In the genomic region with DNA sequence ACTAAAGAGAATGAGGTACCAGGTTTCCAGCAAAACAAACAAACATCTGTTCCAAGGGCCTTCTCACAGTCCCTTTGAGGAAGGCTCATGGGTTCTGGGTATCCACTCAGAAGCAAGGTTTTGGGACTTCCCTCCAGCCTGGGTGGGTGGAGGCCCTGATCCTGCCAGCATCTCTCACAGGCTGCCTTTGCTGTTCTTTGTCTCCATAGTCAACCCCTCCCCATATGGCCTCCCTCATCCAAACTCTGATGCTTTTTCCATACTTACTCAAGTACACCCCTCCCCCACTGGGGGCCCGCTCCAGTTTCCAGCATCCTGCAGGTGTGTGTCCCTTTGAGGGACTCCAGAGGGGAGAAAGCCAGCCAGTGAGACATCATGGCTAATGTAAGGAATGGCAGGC, we compare ENCODE assay signal across 16 mouse cellular contexts. TPM values are rescaled to one million over a fixed set of nuclear protein-coding genes. Genes with fewer than 3 reads are reported as not detected.
A peak's percentile ranks its signal among the peaks of the same experiment; 100 is the strongest.
DNase-seq lines count a peak whose midpoint lies in the region; ATAC-seq and TF ChIP-seq lines count a peak whose summit lies in the region.
"Had no signal": no experiment of that assay in that cellular context is flagged by ENCODE, and none has a peak within 500 bp of the region (broad histone marks: within the 10 kb centered on the region; RNA-seq: fewer than 3 reads in every experiment).

No protein-coding gene starts in this region.

- TF ChIP-seq CTCF in heart, adult 2 months (IDR thresholded peaks at IDR 0.05) = no peak
- TF ChIP-seq CTCF in left cerebral cortex, adult 2 months (IDR thresholded peaks at IDR 0.05) = no peak

- peak overlapping the region; percentile 85; the same call in 1 of the 2 replicates for H3K27ac ChIP-seq in heart, embryonic 10.5 days
- no peak overlapping the region for H3K27ac ChIP-seq in heart, adult 2 months
- no peak overlapping the region for H3K27ac ChIP-seq in midbrain, embryonic 10.5 days (replicated peaks)
- H3K27ac ChIP-seq in midbrain, embryonic 13.5 days = no peak overlapping the region
- H3K27ac ChIP-seq in embryonic facial prominence, embryonic 13.5 days = peak overlapping the region; percentile 99
- H3K27ac ChIP-seq in limb, embryonic 13.5 days = peak overlapping the region; percentile 95
- H3K27ac ChIP-seq in left cerebral cortex, adult 2 months = no peak overlapping the region
- H3K27ac ChIP-seq: forebrain, embryonic 12.5 days had no signal

- no peak for DNase-seq in heart, embryonic 10.5 days (ENCODE audit: low spot score)
- no peak for DNase-seq in heart, adult 2 months
- no peak for DNase-seq in midbrain, embryonic 10.5 days (ENCODE audit: low spot score)
- no peak for DNase-seq in left cerebral cortex, adult 2 months (ENCODE audit: extremely low spot score in 1 of 2, low spot score in 2 of 2)
- no peak for DNase-seq in left cerebral cortex, adult 18-20 months (ENCODE audit: low spot score in 2 of 2)
- DNase-seq: cerebellum, adult 8-10 months; gastrocnemius, postnatal 10 days; kidney, adult 18-20 months; kidney, postnatal 14 days; liver; liver, postnatal 0 days; thymus, postnatal 25 days had no signal

- H3K36me3 ChIP-seq in heart, embryonic 10.5 days = peaks cover 9% of the 10 kb centered on the region
- no peaks in the 10 kb centered on the region for H3K36me3 ChIP-seq in heart, adult 2 months (ENCODE audit: control insufficient read depth, insufficient read depth, low read length)
- peaks cover 8% of the 10 kb centered on the region for H3K36me3 ChIP-seq in midbrain, embryonic 10.5 days
- peaks cover 5% of the 10 kb centered on the region for H3K36me3 ChIP-seq in midbrain, embryonic 13.5 days
- peaks cover 7% of the 10 kb centered on the region for H3K36me3 ChIP-seq in embryonic facial prominence, embryonic 13.5 days
- H3K36me3 ChIP-seq in limb, embryonic 13.5 days = peaks cover 7% of the 10 kb centered on the region

- no peak for ATAC-seq in midbrain, embryonic 13.5 days
- ATAC-seq in embryonic facial prominence, embryonic 13.5 days (ENCODE audit: insufficient number of reproducible peaks, insufficient read depth, low FRiP score, low TSS enrichment, low read depth) = no peak
- ATAC-seq in limb, embryonic 13.5 days (ENCODE audit: low FRiP score, low read depth) = no peak
- ATAC-seq: liver, postnatal 0 days had no signal

- no peak for TF ChIP-seq POLR2A in heart, adult 2 months (IDR thresholded peaks at IDR 0.05; ENCODE audit: insufficient read depth, low read depth, low read length)

- intact Hi-C loops in heart, adult 2 months (cut with DNase I) = loop anchor here (2.0 to 5.0 kb wide), 2 partner anchors 17 to 111 kb away; partner anchors contain the start of genes Parp3 and Rrp9
- intact Hi-C loops in left cerebral cortex, adult 2 months (cut with DNase I) = loop anchor here (5.0 kb wide), 1 partner anchor 106 kb away; no protein-coding TSS in a partner anchor

- H3K9ac ChIP-seq in heart, adult 2 months (ENCODE audit: low read depth, low read length) = no peak overlapping the region
- H3K9ac ChIP-seq in midbrain, embryonic 13.5 days (replicated peaks) = no peak overlapping the region
- 0 out of 2 replicates have a peak overlapping the region, but pooled peaks have one; percentile 11 for H3K9ac ChIP-seq in embryonic facial prominence, embryonic 13.5 days
- peak overlapping the region; percentile 83; the same call in 1 of the 2 replicates for H3K9ac ChIP-seq in limb, embryonic 13.5 days
- H3K9ac ChIP-seq: forebrain, embryonic 12.5 days; liver, postnatal 0 days had no signal

- H3K9me3 ChIP-seq in heart, embryonic 10.5 days = no peaks in the 10 kb centered on the region
- no peaks in the 10 kb centered on the region for H3K9me3 ChIP-seq in midbrain, embryonic 10.5 days (replicated peaks)
- H3K9me3 ChIP-seq in midbrain, embryonic 13.5 days = no peaks in the 10 kb centered on the region
- H3K9me3 ChIP-seq in embryonic facial prominence, embryonic 13.5 days = no peaks in the 10 kb centered on the region
- H3K9me3 ChIP-seq in limb, embryonic 13.5 days = no peaks in the 10 kb centered on the region
- H3K9me3 ChIP-seq: forebrain, embryonic 12.5 days had no signal

- no peak for TF ChIP-seq EP300 in heart, adult 2 months (IDR thresholded peaks at IDR 0.05; ENCODE audit: insufficient read depth, low read depth, low read length)

- H3K79me2 ChIP-seq in heart, adult 2 months (replicated peaks; ENCODE audit: control insufficient read depth, insufficient read depth, low read length) = peaks cover 11% of the 10 kb centered on the region

- H3K4me3 ChIP-seq in heart, embryonic 10.5 days = no peak overlapping the region; the same call in 1 of the 2 replicates
- no peak overlapping the region for H3K4me3 ChIP-seq in heart, adult 2 months
- H3K4me3 ChIP-seq in midbrain, embryonic 10.5 days = 0 out of 2 replicates have a peak overlapping the region, but pooled peaks have one; percentile 7
- H3K4me3 ChIP-seq in midbrain, embryonic 13.5 days (replicated peaks) = no peak overlapping the region
- no peak overlapping the region for H3K4me3 ChIP-seq in embryonic facial prominence, embryonic 13.5 days
- peak overlapping the region; percentile 98 for H3K4me3 ChIP-seq in limb, embryonic 13.5 days
- no peak overlapping the region for H3K4me3 ChIP-seq in left cerebral cortex, adult 2 months

- H3K4me2 ChIP-seq in midbrain, embryonic 13.5 days (replicated peaks) = no peak overlapping the region
- H3K4me2 ChIP-seq in embryonic facial prominence, embryonic 13.5 days = peak overlapping the region; percentile 96; the same call in 1 of the 2 replicates
- H3K4me2 ChIP-seq in limb, embryonic 13.5 days (replicated peaks) = peak overlapping the region; percentile 95

- 40% methylated on average over 1 of the region's 1 CpGs for WGBS in heart, embryonic 10.5 days
- 65% methylated on average over 1 of the region's 1 CpGs for WGBS in heart, adult 2 months
- 50% methylated on average over 1 of the region's 1 CpGs for WGBS in midbrain, embryonic 10.5 days
- WGBS in midbrain, embryonic 13.5 days = 38% methylated on average over 1 of the region's 1 CpGs
- WGBS in embryonic facial prominence, embryonic 13.5 days = 52% methylated on average over 1 of the region's 1 CpGs
- 27% methylated on average over 1 of the region's 1 CpGs for WGBS in limb, embryonic 13.5 days

- no peaks in the 10 kb centered on the region; the same call in 1 of the 2 replicates for H3K27me3 ChIP-seq in heart, embryonic 10.5 days (ENCODE audit: insufficient read depth, poor library complexity, severe bottlenecking)
- no peaks in the 10 kb centered on the region for H3K27me3 ChIP-seq in heart, adult 2 months (ENCODE audit: control insufficient read depth, insufficient read depth, low read length)
- H3K27me3 ChIP-seq in midbrain, embryonic 10.5 days (ENCODE audit: low read depth, poor library complexity, severe bottlenecking) = peaks cover 15% of the 10 kb centered on the region
- H3K27me3 ChIP-seq in midbrain, embryonic 13.5 days = peaks cover 7% of the 10 kb centered on the region; the same call in 1 of the 2 replicates
- no peaks in the 10 kb centered on the region for H3K27me3 ChIP-seq in embryonic facial prominence, embryonic 13.5 days
- no peaks in the 10 kb centered on the region for H3K27me3 ChIP-seq in limb, embryonic 13.5 days

- peaks cover 47% of the 10 kb centered on the region for H3K4me1 ChIP-seq in heart, embryonic 10.5 days
- peaks cover 1% of the 10 kb centered on the region; the same call in 1 of the 2 replicates for H3K4me1 ChIP-seq in heart, adult 2 months (ENCODE audit: control insufficient read depth, insufficient read depth, low read length)
- peaks cover 46% of the 10 kb centered on the region for H3K4me1 ChIP-seq in midbrain, embryonic 10.5 days
- peaks cover 30% of the 10 kb centered on the region for H3K4me1 ChIP-seq in midbrain, embryonic 13.5 days (replicated peaks)
- H3K4me1 ChIP-seq in embryonic facial prominence, embryonic 13.5 days = peaks cover 41% of the 10 kb centered on the region
- H3K4me1 ChIP-seq in limb, embryonic 13.5 days = peaks cover 47% of the 10 kb centered on the region

RNA-seq across cellular contexts. Expression of gene Dusp7, which starts 2.2 kb away (rescaled TPM):
- 14.4 and 21.0 TPM in 2 replicates for polyA plus RNA-seq in heart, embryonic 10.5 days (2016; fragmentation: Nextera tagmentation; extraction: Ambion mirVana)
- total RNA-seq in heart, adult 2 months (2021) = 10 to 100 TPM; 47.6 to 64.9 TPM
- 102 and 118 TPM in 2 replicates for polyA plus RNA-seq in heart, adult 2 months (2012; rRNA removed)
- polyA plus RNA-seq in midbrain, embryonic 10.5 days (2016; fragmentation: Nextera tagmentation; extraction: Ambion mirVana) = 11.4 and 14.1 TPM in 2 replicates
- polyA plus RNA-seq in midbrain, embryonic 13.5 days (2015; fragmentation: Nextera tagmentation; extraction: Ambion mirVana) = 9.0 and 9.4 TPM in 2 replicates
- polyA plus RNA-seq in embryonic facial prominence, embryonic 13.5 days (2015; fragmentation: Nextera tagmentation; extraction: Ambion mirVana) = 40.3 and 40.6 TPM in 2 replicates
- polyA plus RNA-seq in limb, embryonic 13.5 days (2015; fragmentation: Nextera tagmentation; extraction: Ambion mirVana) = 40.5 and 41.1 TPM in 2 replicates
- total RNA-seq in left cerebral cortex, adult 2 months (2021) = 100 to 1,000 TPM; 105 to 115 TPM
- total RNA-seq in left cerebral cortex, adult 18-20 months (2021) = 100 to 1,000 TPM; 106 to 111 TPM

Comparison
In these comparisons a context has a peak if more than half of its experiments do, and no peak if none do; other contexts are left out.
1. H3K27ac ChIP-seq: peak in heart, embryonic 10.5 days (single experiment), embryonic facial prominence, embryonic 13.5 days (single experiment) and limb, embryonic 13.5 days (single experiment); none in heart, adult 2 months (single experiment), midbrain, embryonic 10.5 days (single experiment), midbrain, embryonic 13.5 days (single experiment) and left cerebral cortex, adult 2 months (single experiment).
2. H3K4me3 ChIP-seq: peak in midbrain, embryonic 10.5 days (single experiment) and limb, embryonic 13.5 days (single experiment); none in heart, embryonic 10.5 days (single experiment), heart, adult 2 months (single experiment), midbrain, embryonic 13.5 days (single experiment), embryonic facial prominence, embryonic 13.5 days (single experiment) and left cerebral cortex, adult 2 months (single experiment).
3. H3K9ac ChIP-seq: peak in embryonic facial prominence, embryonic 13.5 days (single experiment) and limb, embryonic 13.5 days (single experiment); none in heart, adult 2 months (single experiment) and midbrain, embryonic 13.5 days (single experiment).